Mouse (Mus musculus) MN1 (cell line): ENCODE data around the gene Usp45.
"Not testable (repeated sequence)": the region's sequence is repeated elsewhere in the genome, so short reads cannot be mapped to it uniquely, and the experiment has no call there.

Experiments
- DNase-seq: peaks from one replicate; pipeline ENCODE4 v3.0.0-alpha.2; 2016; ENCODE audit warnings: low spot score

Usp45 gene

GRCm38 (mm10) chr4:21766863-21767304 lies at the start of gene Usp45, which contains the start of gene Tstd3:
Usp45 (plus strand) TSS chr4:21767156.
Tstd3 (minus strand) TSS chr4:21767212.
- DNase-seq = peak; percentile 81

- DNase-seq = no peak
These were observed 44.1 kb upstream of the Usp45 start for GRCm38 (mm10) chr4:21722752-21723334.

GRCm38 (mm10) chr4:21726912-21727614 lies 39.9 kb upstream of the Usp45 start:
- DNase-seq = peak; percentile 70

GRCm38 (mm10) chr4:21727615-21728165 lies 39.3 kb upstream of the Usp45 start, which contains the start of gene Ccnc:
Ccnc (plus strand) TSS chr4:21727701.
- peak; percentile 94 for DNase-seq

GRCm38 (mm10) chr4:21739169-21739568 lies 27.8 kb upstream of the Usp45 start:
- no peak for DNase-seq

GRCm38 (mm10) chr4:21744142-21744541 lies 22.8 kb upstream of the Usp45 start:
- not testable (repeated sequence) for DNase-seq

- DNase-seq = no peak
These were observed 21.2 kb upstream of the Usp45 start for GRCm38 (mm10) chr4:21745723-21746122.

GRCm38 (mm10) chr4:21755123-21755789 lies 11.7 kb upstream of the Usp45 start:
- DNase-seq = no peak

GRCm38 (mm10) chr4:21758860-21759259 lies 8.1 kb upstream of the Usp45 start:
- no peak for DNase-seq

- DNase-seq = no peak
These were observed 5.4 kb upstream of the Usp45 start for GRCm38 (mm10) chr4:21761416-21762160.

- no peak for DNase-seq
These were observed 3.1 kb upstream of the Usp45 start for GRCm38 (mm10) chr4:21763827-21764226.

- no peak for DNase-seq
These were observed 639 bp upstream of the Usp45 start for GRCm38 (mm10) chr4:21766171-21766862.

GRCm38 (mm10) chr4:21771064-21771463 lies 4.1 kb downstream of the Usp45 start:
- no peak for DNase-seq

GRCm38 (mm10) chr4:21772306-21772705 lies 5.3 kb downstream of the Usp45 start:
- no peak for DNase-seq

GRCm38 (mm10) chr4:21776091-21776945 lies 9.4 kb downstream of the Usp45 start:
- DNase-seq = peak; percentile 86

GRCm38 (mm10) chr4:21776946-21777265 lies 9.9 kb downstream of the Usp45 start:
- no peak for DNase-seq

GRCm38 (mm10) chr4:21780816-21781726 lies 14.1 kb downstream of the Usp45 start:
- no peak for DNase-seq

GRCm38 (mm10) chr4:21786268-21786667 lies 19.3 kb downstream of the Usp45 start:
- DNase-seq = no peak

- DNase-seq = no peak
These were observed 21.9 kb downstream of the Usp45 start for GRCm38 (mm10) chr4:21788903-21789302.
